Mouse (Mus musculus) layer of hippocampus, postnatal 14 days (tissue): ENCODE data around the gene Slx4. TPM values are rescaled to one million over a fixed set of nuclear protein-coding genes. Genes with fewer than 3 reads are reported as not detected.
"Not testable (repeated sequence)": the region's sequence is repeated elsewhere in the genome, so short reads cannot be mapped to it uniquely, and the experiment has no call there.

ENCODE experiments used
- DNase-seq, 2 experiments: peaks; one replicate each; pipeline ENCODE4 v3.0.0; 2021 to 2022; ENCODE audit warnings: low spot score in 2 of 2, mixed read lengths in 1 of 2
- total RNA-seq, 2 experiments: library from RNA; stranded (reverse); gene quantifications; 2 replicates each; pipeline ENCODE4 v1.2.3; 2021

Slx4 gene
- total RNA-seq, 2 experiments from 2014 or later = 45.8 to 57.8 TPM

DNA sequence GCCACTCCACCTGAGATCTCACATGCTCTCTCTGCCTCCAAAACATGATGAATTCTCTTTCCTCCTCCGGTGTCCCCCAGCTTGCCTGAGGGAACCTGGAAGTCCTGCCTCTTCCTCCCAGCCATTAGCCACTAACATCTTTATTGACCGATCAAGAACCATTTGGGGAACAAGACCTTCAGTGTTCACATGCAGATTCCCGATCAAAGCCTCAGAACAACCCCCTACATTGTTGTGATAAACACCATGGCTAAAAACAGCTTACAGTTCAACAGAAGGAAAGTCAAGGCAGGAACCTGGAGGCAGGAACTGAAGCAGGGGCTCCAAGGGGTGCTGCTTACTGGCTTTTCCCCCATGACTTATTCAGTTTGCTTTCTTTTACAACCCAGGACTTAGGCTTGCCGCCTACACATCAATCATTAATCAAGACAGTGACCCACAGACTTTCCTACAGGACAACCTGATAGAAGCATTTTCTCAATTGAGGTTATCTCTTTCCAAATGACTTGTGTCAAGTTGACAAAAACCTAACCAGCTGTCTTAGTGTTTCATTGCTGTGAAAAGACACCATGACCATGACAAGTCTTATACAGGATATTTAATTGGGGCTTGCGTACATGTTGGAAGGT, 10.6 kb upstream of the Slx4 start:
- no peak for DNase-seq

DNA sequence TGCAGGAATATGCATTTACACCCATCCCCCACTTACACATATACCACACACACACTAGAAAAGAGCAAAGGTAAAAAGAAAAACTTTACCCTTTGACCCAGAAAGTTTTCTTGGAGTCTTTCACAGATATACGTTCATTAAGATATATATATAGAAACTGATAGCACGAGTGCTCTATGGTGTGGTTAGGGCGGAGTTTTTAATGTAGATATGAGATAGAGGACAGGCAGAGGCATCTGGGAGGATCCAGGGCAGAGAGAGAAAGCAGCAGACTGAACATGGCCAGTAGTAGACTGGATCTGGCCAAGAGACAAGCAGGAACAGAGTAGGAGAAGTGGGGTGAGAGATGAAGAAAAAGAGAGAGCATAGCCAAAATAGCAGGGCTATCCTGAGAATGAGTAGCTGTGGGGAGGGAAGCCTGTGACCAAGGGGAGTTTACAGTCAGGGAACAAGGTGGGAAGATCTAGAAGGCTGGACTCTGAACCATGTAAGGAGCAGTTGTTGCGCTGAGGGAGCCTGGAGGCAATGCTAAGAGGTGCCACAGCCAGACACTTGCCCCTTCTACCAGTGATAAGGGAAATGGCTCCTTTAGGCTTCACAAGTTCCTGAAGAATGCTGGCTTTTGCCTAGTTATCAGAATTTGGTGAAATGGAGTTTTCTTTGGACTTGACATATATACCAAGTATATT, 9.5 kb upstream of the Slx4 start:
- no peak for DNase-seq

DNA sequence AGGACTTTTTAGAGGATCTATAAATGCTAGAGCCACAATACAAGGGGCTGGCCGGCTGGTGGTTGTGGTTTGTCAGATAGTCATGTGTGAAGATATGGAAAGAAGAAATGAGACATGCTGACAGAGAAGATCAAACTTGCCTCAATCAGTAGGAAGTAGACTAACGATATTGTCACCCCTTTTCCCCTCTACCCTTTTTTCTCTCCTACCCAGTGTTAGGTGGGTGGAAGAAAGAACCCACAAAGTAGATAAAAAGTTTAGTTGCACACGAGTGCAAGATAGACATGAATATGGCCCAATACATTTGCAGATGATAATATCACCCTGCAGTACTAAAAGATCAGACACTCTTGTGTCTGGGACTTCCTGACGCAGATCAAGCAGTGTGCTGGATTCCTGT, 15.2 kb downstream of the Slx4 start:
- DNase-seq = no peak

DNA sequence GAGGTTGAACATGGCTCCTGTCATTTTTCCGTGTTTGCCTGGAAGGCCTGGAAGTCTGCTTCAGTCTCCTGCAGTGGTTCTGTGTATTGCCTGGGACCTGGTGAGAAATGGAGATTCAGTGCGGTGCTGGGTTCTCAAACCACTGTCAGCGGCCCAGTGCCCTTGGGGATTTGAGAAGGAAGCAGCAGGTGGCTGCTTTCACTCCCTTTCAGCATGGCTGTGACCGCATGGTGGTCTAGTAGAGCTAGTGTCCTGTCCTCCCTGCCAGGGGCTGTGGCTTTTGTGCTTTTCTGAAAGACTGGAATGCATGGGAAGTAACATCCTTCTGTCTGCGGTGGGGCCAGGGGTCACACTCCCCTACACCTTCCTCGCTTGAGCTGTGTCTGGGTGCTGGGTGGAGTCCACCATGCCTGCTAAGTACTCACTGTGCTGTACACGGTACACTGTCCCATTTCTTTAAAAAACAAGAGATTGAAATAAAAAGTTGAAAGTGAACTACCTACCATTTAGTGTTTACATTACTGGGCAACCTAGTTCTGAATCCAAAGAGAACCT, 20.3 kb downstream of the Slx4 start:
- DNase-seq = no peak

DNA sequence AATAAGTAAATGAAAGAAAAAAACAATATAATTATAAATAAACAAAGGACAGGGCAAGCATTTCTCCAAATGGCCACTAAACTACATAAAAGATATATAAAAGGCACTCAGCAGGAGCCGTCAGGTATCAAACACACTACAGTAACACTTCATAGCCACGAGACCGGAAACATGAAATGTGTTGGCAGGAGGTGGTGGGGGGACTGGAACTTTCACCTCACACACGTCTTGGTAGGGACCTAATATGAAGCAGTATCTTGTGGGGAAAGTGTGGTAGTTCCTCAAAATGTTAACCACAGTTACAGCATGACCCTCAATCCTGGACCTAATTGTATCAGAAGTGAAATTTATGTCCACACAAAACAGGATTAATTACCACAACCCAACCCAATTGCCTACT, 21.4 kb downstream of the Slx4 start:
- no peak for DNase-seq

DNA sequence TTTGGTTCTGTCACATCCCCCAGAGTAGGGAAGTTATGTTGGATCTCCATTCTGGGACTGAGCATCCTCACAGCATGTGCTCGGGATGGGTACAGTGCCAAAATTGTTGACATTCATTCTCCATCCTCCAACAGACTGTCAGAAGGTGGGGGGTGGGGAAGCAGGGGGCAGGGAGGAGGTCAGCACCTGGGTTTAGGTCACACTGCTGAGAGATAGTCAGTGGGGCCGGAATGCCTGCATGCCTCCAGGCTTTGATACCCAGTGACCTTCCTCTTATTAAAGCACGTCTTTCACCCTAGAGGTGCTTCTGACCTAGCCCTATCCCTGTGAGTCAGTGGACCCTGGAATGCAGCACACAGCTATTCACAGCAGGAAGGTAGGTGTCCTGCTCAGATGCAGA, 26.9 kb downstream of the Slx4 start:
- no peak for DNase-seq

DNA sequence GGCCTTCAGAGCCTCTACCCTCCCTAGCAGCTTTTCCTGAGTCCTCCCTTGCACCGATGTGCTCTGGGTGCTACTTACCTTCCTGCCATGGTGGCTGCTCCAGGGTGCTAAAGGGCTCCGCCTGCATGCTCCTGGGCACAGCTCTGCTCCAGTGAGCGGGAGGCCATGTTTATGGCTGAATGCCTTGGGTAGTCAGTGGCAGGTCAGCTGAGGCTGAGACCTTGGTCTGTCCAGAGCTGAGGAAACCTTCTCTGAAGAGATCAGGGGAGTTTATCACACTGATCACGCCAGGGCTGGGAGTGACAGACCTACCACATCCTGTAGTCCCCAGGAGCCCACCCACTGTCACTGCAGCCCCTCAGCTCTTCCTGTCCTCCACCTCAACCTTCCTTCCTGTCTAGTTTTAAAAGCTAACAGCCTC, 27.3 kb downstream of the Slx4 start, which contains the start of gene Nlrc3:
TSS of gene Nlrc3 (minus strand) at position 382 of the 421 bp plus-strand sequence.
- DNase-seq = no peak

DNA sequence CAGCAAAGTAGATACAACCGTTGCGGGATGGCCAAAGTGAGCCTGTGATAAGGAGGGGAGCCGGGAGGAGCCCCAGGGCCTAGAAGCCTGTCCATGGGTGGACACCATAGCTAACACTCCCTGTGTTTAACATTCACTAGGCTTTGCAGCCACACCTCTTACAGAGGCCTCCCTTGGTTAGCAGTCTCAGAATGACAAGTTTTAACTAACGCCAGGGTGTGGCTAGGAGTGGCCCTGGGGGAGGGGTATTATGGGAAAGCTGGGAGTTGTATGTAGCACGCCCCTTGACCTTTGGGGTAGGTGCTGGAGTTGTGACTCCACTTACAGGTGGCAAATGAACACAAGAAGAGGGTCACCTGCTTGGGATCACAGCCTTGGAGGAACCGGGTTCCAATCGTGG, 27.9 kb downstream of the Slx4 start:
- DNase-seq = no peak

DNA sequence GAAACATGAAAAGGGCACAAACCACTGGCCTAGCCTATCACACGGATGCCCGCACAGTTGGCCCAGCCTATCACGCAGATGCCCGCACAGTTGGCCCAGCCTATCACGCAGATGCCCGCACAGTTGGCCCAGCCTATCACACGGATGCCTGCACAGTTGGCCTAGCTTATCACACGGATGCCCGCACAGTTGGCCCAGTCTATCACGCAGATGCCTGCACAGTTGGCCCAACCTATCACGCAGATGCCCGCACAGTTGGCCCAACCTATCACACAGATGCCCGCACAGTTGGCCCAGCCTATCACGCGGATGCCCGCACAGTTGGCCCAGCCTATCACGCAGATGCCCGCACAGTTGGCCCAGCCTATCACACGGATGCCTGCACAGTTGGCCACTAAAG, 29.1 kb downstream of the Slx4 start:
- not testable (repeated sequence) for DNase-seq

DNA sequence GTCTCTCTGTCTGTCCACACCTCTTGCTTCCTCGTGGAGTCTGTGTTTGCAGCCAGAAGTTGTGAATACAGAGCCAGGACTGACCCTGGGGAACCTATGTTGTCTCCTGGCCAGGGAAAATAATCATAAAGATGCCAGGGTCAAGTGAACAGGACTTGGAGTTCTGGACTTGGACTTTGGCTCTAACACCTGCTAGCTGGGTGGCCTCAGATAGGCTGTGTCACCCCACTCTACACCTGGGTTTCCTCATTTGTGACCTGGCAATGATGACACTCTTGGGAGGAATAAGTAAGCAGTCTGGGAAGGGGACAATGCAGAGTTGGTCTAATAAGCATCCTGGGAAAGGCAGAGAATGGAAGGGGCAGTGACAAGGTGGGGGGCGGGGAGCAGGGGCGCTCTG, 38.0 kb downstream of the Slx4 start:
- no peak for DNase-seq

DNA sequence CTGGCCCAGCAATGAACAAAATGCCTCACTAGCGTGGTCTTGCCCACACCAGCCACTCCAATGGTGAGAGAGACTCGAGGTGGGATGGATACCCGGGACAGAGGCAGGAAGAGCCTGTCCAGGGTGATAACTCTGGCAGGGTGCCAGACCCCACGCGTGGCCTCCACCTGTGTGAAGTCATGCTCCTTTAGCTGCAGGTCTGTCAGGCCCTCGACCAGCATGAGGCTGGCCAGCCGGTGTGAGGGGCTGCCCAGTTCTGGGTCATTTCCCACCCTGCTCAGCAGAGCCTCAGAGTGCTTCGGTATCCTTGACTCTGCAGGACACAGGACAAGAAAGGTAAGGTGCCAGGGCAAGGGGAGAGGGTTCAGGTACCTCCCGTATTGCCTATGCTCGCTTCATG, 38.6 kb downstream of the Slx4 start:
- DNase-seq = no peak

DNA sequence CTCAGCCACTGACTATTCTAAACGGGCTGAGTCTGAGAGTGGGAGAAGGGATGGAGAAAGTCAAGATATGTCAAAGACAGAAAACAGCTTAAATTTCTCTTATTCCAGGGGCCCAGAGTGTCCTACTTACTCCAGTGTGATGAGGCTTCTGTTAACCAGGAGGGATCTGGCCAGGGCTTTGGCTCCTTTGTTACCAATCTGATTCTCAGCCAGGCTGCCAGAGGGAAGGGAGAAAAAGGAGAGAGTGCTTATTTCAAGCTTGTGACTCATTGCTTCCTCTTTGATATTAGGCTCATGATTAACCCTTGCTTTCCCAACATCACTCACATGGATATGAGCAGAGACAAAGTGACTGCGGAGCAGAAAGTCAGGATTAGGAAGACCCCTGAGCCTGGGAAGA, 44.3 kb downstream of the Slx4 start:
- no peak for DNase-seq

DNA sequence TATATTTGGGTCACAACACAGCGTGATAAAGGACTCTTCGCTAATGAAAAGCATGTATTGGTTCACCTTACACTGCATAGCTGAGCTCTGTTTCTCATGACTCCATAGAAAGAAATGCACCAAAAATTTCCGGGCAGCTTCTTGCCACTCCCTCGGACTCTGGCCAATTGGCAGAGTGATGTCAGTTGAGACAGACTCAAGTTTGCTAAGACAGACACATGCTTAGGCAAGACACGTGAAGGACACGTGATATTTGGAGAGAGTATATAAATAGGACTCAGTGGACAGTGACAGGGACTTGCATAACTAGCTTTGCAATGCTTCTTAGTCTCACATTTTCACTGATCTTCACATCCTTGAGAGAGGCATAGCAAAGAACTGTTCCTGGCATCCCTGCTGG, 47.2 kb downstream of the Slx4 start:
- no peak for DNase-seq

DNA sequence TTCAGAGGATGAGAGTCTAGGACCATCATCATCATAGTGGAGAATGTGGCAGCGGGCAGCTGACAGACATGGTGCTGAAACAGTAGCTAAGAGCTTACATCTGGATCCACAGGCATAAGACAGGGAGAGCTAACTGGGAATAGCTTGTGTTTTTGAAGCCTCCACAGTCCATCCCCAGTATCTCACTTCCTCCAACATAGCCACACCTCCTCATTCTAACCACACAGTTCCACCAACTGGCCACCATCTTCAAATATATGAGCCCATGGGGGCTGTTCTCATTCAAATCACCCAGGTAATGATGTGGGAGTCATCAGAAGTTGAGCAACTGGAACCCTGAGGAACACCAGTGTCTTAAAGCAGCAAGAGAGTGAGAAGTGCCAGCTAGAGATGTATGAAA, 52.4 kb downstream of the Slx4 start:
- no peak for DNase-seq

DNA sequence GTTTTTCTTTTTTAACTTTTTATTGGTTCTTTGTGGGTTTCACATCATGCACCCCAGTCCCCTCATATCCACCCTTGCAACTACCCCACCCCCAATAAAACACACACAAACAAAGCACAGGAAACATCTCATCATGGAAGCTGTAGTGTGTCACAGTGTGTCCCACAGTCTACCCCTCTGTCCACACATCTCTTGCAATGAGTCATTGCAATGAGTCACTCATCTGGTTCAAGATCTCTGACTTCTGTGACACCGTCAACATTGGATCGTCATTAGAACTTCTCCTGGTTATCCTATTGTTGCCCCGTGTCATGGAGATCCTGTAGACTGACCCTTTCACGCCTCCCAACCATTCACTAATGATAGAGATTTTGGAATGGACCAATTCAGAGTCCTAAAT, 68.9 kb downstream of the Slx4 start:
- no peak for DNase-seq

DNA sequence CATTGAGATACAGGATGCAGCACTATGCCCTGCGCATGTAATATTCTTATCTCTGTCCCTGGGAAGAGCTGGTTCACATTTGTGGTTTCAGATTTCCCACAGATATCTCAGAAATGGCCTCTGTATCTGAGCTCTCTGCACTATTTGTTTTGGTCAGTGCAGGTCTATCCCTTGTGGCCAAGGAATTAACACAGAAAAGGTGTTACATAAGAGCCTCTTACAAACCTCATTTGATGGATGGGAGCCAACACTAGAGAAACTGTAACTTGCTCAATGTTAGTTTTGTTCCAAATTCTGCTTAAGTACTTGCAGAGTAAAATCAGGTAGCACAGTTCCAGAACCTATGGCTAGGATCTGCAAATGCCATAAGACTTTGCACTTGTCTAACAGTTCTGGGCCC, 69.5 kb downstream of the Slx4 start:
- DNase-seq = no peak

DNA sequence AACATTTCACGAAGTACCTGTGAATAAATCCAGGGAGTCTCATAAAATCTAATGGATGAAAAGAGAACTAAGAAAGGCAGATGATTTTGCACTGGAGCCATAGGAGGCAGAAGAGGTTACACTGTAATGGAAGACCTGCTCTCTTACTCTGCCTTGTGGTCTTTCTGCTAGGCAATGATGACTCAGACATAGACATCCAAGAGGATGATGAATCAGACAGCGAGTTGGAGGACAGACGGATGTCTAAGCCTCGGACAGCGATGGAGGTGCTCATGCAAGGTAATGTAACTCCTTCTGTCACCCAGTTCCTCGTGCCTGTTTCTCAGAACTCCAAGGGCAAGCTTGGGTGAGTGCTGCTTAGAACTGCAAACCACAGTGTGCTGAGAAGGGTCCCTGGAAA, 70.0 kb downstream of the Slx4 start:
- DNase-seq = no peak

DNA sequence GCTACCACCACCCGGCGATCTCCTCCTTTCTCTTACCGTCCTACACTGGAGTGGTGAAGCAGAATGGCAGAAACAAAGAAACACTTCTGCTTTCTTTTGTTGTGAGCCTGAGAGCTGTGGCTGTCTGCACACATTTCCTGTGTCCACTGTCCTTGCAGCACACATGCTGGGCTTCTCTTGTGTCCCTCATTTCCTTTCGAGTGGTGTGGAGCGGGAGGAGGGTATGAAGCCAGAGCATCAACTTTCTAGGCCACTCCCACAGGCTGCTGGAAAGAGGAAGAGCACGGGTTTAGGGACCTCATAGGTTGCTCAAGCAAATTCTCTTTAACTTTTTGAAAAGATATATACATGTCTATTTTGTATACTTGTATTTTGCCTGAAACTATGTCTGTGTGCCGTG, 74.4 kb downstream of the Slx4 start:
- DNase-seq = peak in 1 of 2 experiments; percentile 16

Other genes with a start within 250 kb of the Slx4 start
- not detected for gene Olfr15, start 172.9 kb downstream of the Slx4 start, total RNA-seq
- gene Zfp174, start 156.5 kb downstream of the Slx4 start, total RNA-seq = 1 to 10 TPM; 4.8 to 5.0 TPM
- 100 to 1,000 TPM in 1 of 2 experiments, 10 to 100 TPM in 1; 98.4 to 115 TPM for gene Naa60, start 131.4 kb downstream of the Slx4 start, total RNA-seq
- gene Zfp597, start 119.2 kb downstream of the Slx4 start, total RNA-seq = 10 to 100 TPM; 20.0 to 24.1 TPM
- 1 to 10 TPM in 1 of 2 experiments, under 1 TPM in 1; 0.48 to 1.7 TPM for gene Gm20695, start 119.1 kb downstream of the Slx4 start, total RNA-seq
- 1 to 10 TPM; 4.5 to 5.3 TPM for gene 1700037C18Rik, start 95.1 kb downstream of the Slx4 start, total RNA-seq
- gene Cluap1, start 95.0 kb downstream of the Slx4 start, total RNA-seq = 10 to 100 TPM; 28.7 to 30.5 TPM
- gene Nlrc3, start 27.1 kb downstream of the Slx4 start, total RNA-seq = 1 to 10 TPM; 1.5 to 1.7 TPM
- not detected for gene Dnase1, start 33.2 kb upstream of the Slx4 start, total RNA-seq
- gene Trap1, start 74.1 kb upstream of the Slx4 start, total RNA-seq = 10 to 100 TPM; 66.5 to 67.3 TPM
- gene Crebbp, start 210.2 kb upstream of the Slx4 start, total RNA-seq = 10 to 100 TPM; 80.4 to 86.4 TPM